Mouse (Mus musculus): Measurements from ENCODE around the gene Lmo3. TPM values are rescaled to one million over a fixed set of nuclear protein-coding genes. Genes with fewer than 3 reads are reported as not detected.

Gene Lmo3
- total and polyA plus RNA-seq, 3 experiments = not detected

DNA sequence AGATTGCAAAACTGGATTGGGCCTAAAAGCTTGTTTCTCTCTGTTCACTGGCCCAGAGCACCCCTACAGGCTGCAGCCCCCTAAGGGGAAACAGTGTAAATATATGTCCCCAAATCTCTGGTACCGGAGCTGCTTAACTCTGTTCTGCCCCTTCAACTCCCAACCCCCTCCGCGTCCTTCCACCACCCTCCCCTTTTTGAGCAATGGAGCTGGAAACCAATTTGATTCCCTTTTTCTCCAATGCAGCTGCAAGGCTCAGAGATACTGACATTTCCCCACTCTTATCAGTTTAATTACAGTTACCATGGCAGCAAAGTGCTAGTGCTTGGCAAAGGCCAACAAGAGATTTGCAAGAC, 161.3 kb downstream of the Lmo3 start:
- Histone ChIP-seq H3K27me3 (ENCODE audit: control insufficient read depth in 1 of 2, insufficient read depth in 2 of 2, low read length in 2 of 2) (no peaks in the 10 kb centered on the region), H3K27ac (ENCODE audit: control insufficient read depth, low read depth, low read length) (no peak overlapping the region), H3K9ac (ENCODE audit: control insufficient read depth, low read depth, low read length, poor library complexity, severe bottlenecking) (no peak overlapping the region), H3K79me2 (ENCODE audit: control insufficient read depth, insufficient read depth, low read length, poor library complexity) (no peaks in the 10 kb centered on the region), H3K9me3 (replicated peaks; ENCODE audit: insufficient read depth, low read length) (no peaks in the 10 kb centered on the region), H3K4me3 (ENCODE audit: control insufficient read depth in 1 of 2, insufficient read depth in 1 of 2, low read depth in 2 of 2, low read length in 2 of 2) (no peak overlapping the region), H3K36me3 (ENCODE audit: control insufficient read depth in 1 of 2, insufficient read depth in 2 of 2, low read length in 2 of 2) (no peaks in the 10 kb centered on the region), H3K4me1 (ENCODE audit: control insufficient read depth in 1 of 2, insufficient read depth in 2 of 2, low read length in 2 of 2) (no peaks in the 10 kb centered on the region)
- DNase-seq (ENCODE audit: low read depth, low spot score) = no peak
- no peak for TF ChIP-seq CHD1 (IDR thresholded peaks at IDR 0.05; ENCODE audit: low read depth, low read length)
- no peak for TF ChIP-seq ETS1 (IDR thresholded peaks at IDR 0.05; ENCODE audit: low read depth, low read length)
- no peak for TF ChIP-seq MAFK (IDR thresholded peaks at IDR 0.05; ENCODE audit: borderline replicate concordance, low read depth, low read length)
- TF ChIP-seq RAD21 (IDR thresholded peaks at IDR 0.05; ENCODE audit: low read depth, low read length) = no peak
- TF ChIP-seq GATA1 (IDR thresholded peaks at IDR 0.05; ENCODE audit: low read depth, low read length) = no peak
- TF ChIP-seq USF1 (IDR thresholded peaks at IDR 0.05; ENCODE audit: low read depth, low read length) = no peak
- TF ChIP-seq MAZ (IDR thresholded peaks at IDR 0.05; ENCODE audit: low read depth, low read length) = no peak
- no peak for TF ChIP-seq TBP (IDR thresholded peaks at IDR 0.05; ENCODE audit: low read depth, low read length)
- TF ChIP-seq KAT2A (conservative IDR thresholded peaks at IDR 0.05; ENCODE audit: low read depth, low read length) = no peak
- no peak for TF ChIP-seq TCF12 (IDR thresholded peaks at IDR 0.05; ENCODE audit: low read depth, low read length)
- no peak for TF ChIP-seq ZC3H11A (IDR thresholded peaks at IDR 0.05; ENCODE audit: low read depth, low read length)
- no peak for TF ChIP-seq SIN3A (IDR thresholded peaks at IDR 0.05; ENCODE audit: low read length)
- TF ChIP-seq POLR2AphosphoS5 (IDR thresholded peaks at IDR 0.05; ENCODE audit: borderline replicate concordance, low read depth, low read length) = no peak
- no peak for TF ChIP-seq USF2 (IDR thresholded peaks at IDR 0.05; ENCODE audit: borderline replicate concordance in 1 of 2, insufficient read depth in 1 of 2, low read depth in 1 of 2, low read length in 2 of 2)
- TF ChIP-seq TAL1 (IDR thresholded peaks at IDR 0.05; ENCODE audit: low read length) = no peak
- no peak for TF ChIP-seq NRF1 (IDR thresholded peaks at IDR 0.05; ENCODE audit: insufficient read depth, low read depth, low read length, poor library complexity, severe bottlenecking)
- no peak for TF ChIP-seq NELFE (IDR thresholded peaks at IDR 0.05; ENCODE audit: low read depth, low read length)
- no peak for TF ChIP-seq CHD2 (IDR thresholded peaks at IDR 0.05; ENCODE audit: low read length)
- TF ChIP-seq RCOR1 (IDR thresholded peaks at IDR 0.05; ENCODE audit: low read depth, low read length) = no peak
- TF ChIP-seq ELF1 (IDR thresholded peaks at IDR 0.05; ENCODE audit: low read depth, low read length) = no peak

- Histone ChIP-seq H3K4me3 (ENCODE audit: control insufficient read depth in 1 of 2, insufficient read depth in 1 of 2, low read depth in 2 of 2, low read length in 2 of 2) (no peak overlapping the region), H3K9me3 (replicated peaks; ENCODE audit: insufficient read depth, low read length) (no peaks in the 10 kb centered on the region), H3K4me1 (ENCODE audit: control insufficient read depth in 1 of 2, insufficient read depth in 2 of 2, low read length in 2 of 2) (no peaks in the 10 kb centered on the region), H3K27ac (ENCODE audit: control insufficient read depth, low read depth, low read length) (no peak overlapping the region), H3K9ac (ENCODE audit: control insufficient read depth, low read depth, low read length, poor library complexity, severe bottlenecking) (no peak overlapping the region), H3K27me3 (ENCODE audit: control insufficient read depth in 1 of 2, insufficient read depth in 2 of 2, low read length in 2 of 2) (no peaks in the 10 kb centered on the region), H3K79me2 (ENCODE audit: control insufficient read depth, insufficient read depth, low read length, poor library complexity) (no peaks in the 10 kb centered on the region), H3K36me3 (ENCODE audit: control insufficient read depth in 1 of 2, insufficient read depth in 2 of 2, low read length in 2 of 2) (no peaks in the 10 kb centered on the region)
- DNase-seq (ENCODE audit: low read depth, low spot score) = no peak
- TF ChIP-seq TBP (IDR thresholded peaks at IDR 0.05; ENCODE audit: low read depth, low read length) (no peak), ETS1 (IDR thresholded peaks at IDR 0.05; ENCODE audit: low read depth, low read length) (no peak), SMC3 (IDR thresholded peaks at IDR 0.05; ENCODE audit: low read depth, low read length) (no peak)
Measured at GRCm38 (mm10) chr6:138419871-138420535, 161.8 kb downstream of the Lmo3 start.

Measured in MEL (cell line).